Mouse (Mus musculus) kidney, embryonic 14.5 days (tissue): ENCODE measurements around the gene Fut9. TPM values are rescaled to one million over a fixed set of nuclear protein-coding genes. Genes with fewer than 3 reads are reported as not detected.

Experiments used
- ATAC-seq: fragments of 200-750 bp; cut with Nextera tagmentation; 2 replicates; pipeline ENCODE4 v1.8.0; 2017; ENCODE audit warnings: moderate number of reproducible peaks, mild to moderate bottlenecking, moderate TSS enrichment, moderate library complexity; ENCODE audit not compliant: low FRiP score, low TSS enrichment
- H3K27ac ChIP-seq: fragments of 300-500 bp; sonication (generic); 2 replicates; pipeline ENCODE4 v1.5.1; 2014; ENCODE audit warnings: low read depth, mild to moderate bottlenecking, low read length, moderate library complexity, mixed read lengths
- H3K27me3 ChIP-seq: fragments of 300-500 bp; sonication (generic); 2 replicates; pipeline ENCODE4 v1.6.1; 2014; ENCODE audit warnings: mild to moderate bottlenecking, low read length; ENCODE audit not compliant: control insufficient read depth, insufficient read depth
- H3K36me3 ChIP-seq: fragments of 300-500 bp; sonication (generic); 2 replicates; pipeline ENCODE4 v1.6.1; 2014; ENCODE audit warnings: low read length, mixed read lengths; ENCODE audit not compliant: control insufficient read depth, insufficient read depth
- H3K4me1 ChIP-seq: fragments of 300-500 bp; sonication (generic); 2 replicates; pipeline ENCODE4 v1.6.1; 2014; ENCODE audit warnings: low read length, mixed read lengths; ENCODE audit not compliant: control insufficient read depth, insufficient read depth
- H3K4me2 ChIP-seq: fragments of 300-500 bp; sonication (generic); replicated peaks from 2 replicates; pipeline ENCODE4 v1.6.1; 2014; ENCODE audit warnings: low read depth, mild to moderate bottlenecking, low read length
- H3K4me3 ChIP-seq: fragments of 300-500 bp; sonication (generic); 2 replicates; pipeline ENCODE4 v1.5.1; 2014; ENCODE audit warnings: mild to moderate bottlenecking, low read length
- H3K9ac ChIP-seq: fragments of 300-500 bp; sonication (generic); 2 replicates; pipeline ENCODE4 v1.6.1; 2014; ENCODE audit warnings: low read depth, mild to moderate bottlenecking, low read length, moderate library complexity
- H3K9me3 ChIP-seq: fragments of 300-500 bp; sonication (generic); 2 replicates; pipeline ENCODE4 v1.6.1; 2016; ENCODE audit warnings: low read length; ENCODE audit not compliant: control insufficient read depth
- WGBS: fragments of 180-500 bp; shearing (Covaris S2); extraction: QIAGEN DNeasy Blood & Tissue Kit; methylation state at CpG from one replicate; pipeline ENCODE4 v1.1.7; 2014; 5-methylcytosine and 5-hydroxymethylcytosine counted together
- polyA plus RNA-seq: library from polyadenylated mRNA; unstranded; fragments of >200 nt; fragmentation: Nextera tagmentation; extraction: Ambion mirVana; gene quantifications from 2 replicates; pipeline ENCODE4 v1.2.1, GENCODE M21; 2014

Gene Fut9
- polyA plus RNA-seq, 1 experiment from 2014 or later, result 5.9 TPM

DNA sequence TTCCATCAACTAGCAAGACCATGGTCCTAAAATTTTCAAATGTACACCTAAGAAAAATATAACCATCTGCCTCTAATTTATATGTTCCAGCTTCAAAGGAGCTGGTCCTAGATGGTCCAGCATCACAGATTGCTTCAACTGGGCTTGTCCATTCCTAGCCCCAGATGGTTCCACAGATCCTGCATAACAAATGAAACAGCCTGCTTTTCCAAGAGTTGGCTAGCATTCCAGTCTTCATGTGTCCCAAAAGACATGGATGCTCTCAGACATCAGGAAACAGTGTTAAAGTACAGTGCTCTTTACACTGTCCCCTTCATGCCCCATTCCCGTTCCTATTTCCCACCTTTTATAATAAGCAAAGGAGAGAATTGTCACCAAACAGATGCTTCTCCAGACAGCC is 135.8 kb downstream of the Fut9 start:
- H3K4me3 ChIP-seq, result no peak overlapping the region
- H3K4me2 ChIP-seq, result no peak overlapping the region
- no peak overlapping the region for H3K27ac ChIP-seq
- 85% methylated on average over 1 of the region's 1 CpGs for WGBS
- no peaks in the 10 kb centered on the region for H3K27me3 ChIP-seq
- no peak overlapping the region for H3K9ac ChIP-seq
- no peaks in the 10 kb centered on the region for H3K9me3 ChIP-seq
- no peaks in the 10 kb centered on the region for H3K4me1 ChIP-seq
- no peaks in the 10 kb centered on the region for H3K36me3 ChIP-seq
- ATAC-seq, result no peak

DNA sequence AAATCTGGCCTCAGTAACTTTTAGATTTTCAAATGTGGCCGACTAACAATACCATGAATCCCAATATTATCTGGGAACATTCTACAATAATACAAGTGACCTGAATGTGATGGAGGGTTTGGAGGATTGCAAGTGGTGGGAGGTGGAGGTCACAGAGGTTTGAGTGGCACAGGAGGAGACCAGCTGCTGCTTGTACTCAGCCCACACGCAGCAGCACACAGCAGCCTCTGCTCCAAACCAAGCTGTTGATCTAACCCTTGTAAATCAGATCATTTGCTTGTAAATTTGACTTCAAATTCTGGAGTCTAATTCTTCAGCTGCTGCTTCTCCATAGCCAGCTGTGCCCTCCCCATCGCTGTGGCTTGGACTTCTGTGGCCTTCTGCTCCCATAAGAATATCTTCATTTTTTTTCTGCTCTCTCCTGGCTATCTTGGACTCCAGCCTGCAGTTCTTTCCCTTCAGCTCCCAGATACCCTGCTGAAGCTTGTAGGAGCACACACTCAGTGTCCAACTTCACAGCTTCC is 138.8 kb downstream of the Fut9 start:
- Histone ChIP-seq H3K27me3 (no peaks in the 10 kb centered on the region), H3K9ac (no peak overlapping the region), H3K4me2 (no peak overlapping the region), H3K27ac (no peak overlapping the region), H3K4me1 (no peaks in the 10 kb centered on the region), H3K4me3 (no peak overlapping the region), H3K36me3 (no peaks in the 10 kb centered on the region), H3K9me3 (no peaks in the 10 kb centered on the region)
- ATAC-seq, result peak; percentile 69; the same call in 1 of the 2 replicates
- WGBS, result 37% methylated on average over 3 of the region's 3 CpGs

DNA sequence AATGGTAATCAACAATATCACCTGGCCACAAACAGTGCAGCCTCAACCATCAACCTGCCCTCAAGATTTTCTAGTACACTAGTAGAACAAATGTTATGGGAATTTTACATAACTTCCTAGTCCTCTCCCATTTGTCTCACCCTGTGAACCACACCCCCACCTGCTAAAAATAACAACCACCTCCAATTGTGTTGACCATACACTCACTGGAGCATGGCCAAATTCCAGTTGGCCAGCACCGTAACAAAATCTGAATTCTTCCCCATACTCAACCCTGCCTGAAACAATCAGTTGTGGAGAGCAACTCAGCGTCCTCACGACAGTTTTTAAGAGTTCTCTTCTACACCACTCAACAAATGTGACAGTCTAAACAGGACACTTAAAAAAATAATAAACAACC is 141.3 kb downstream of the Fut9 start:
- Histone ChIP-seq H3K4me3 (no peak overlapping the region), H3K4me1 (no peaks in the 10 kb centered on the region), H3K27me3 (no peaks in the 10 kb centered on the region), H3K27ac (no peak overlapping the region), H3K36me3 (no peaks in the 10 kb centered on the region), H3K4me2 (no peak overlapping the region), H3K9ac (no peak overlapping the region), H3K9me3 (no peaks in the 10 kb centered on the region)
- no peak for ATAC-seq
- WGBS, result 65% methylated on average over 3 of the region's 3 CpGs

DNA sequence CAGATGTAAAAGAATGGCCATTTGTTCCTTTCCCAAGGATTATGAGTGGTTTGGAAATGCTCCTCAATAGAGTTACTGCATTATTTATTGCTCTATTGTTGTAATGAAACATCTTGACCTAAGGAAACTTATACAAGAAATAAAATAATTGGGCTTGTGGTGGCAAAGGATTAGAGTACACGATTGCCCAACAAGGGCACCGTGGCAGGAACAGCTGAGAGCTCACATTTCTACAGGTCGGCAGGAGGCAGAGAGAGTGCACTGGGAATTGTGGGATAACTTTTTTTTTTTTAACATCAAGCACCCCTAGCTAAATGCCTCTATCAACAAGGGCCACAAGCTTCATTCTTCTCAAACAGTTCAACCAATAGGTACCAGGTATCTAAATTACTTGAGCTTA is 148.1 kb downstream of the Fut9 start:
- no peak overlapping the region for H3K9ac ChIP-seq
- ATAC-seq, result no peak
- H3K4me1 ChIP-seq, result no peaks in the 10 kb centered on the region
- WGBS, result 76% methylated on average over 3 of the region's 3 CpGs
- no peak overlapping the region for H3K4me3 ChIP-seq
- H3K4me2 ChIP-seq, result no peak overlapping the region
- H3K36me3 ChIP-seq, result no peaks in the 10 kb centered on the region
- H3K9me3 ChIP-seq, result no peaks in the 10 kb centered on the region
- H3K27me3 ChIP-seq, result no peaks in the 10 kb centered on the region
- no peak overlapping the region for H3K27ac ChIP-seq

DNA sequence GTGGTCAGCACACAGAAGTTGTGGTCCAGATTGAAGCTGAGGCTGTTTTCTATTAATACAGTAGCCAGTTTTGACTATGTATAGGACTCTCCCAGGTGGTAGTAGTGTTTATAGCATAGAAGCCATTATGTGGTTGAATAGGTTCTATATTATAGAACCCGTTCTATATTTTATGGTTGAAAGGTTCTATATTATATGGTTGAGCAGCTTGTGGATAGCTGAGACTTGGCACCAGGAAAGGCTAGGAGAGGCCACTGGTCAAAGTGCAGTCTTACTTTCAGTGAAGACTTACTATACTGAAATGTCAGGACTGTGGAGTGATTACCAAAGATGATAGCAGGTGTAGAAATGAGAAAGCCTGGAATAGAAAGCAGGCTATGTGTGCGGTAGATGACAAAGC is 151.9 kb downstream of the Fut9 start:
- H3K4me2 ChIP-seq, result no peak overlapping the region
- H3K27ac ChIP-seq, result no peak overlapping the region
- no peaks in the 10 kb centered on the region for H3K27me3 ChIP-seq
- H3K9me3 ChIP-seq, result no peaks in the 10 kb centered on the region
- no peaks in the 10 kb centered on the region for H3K4me1 ChIP-seq
- no peak overlapping the region for H3K9ac ChIP-seq
- ATAC-seq, result no peak
- WGBS, result 82% methylated on average over 2 of the region's 2 CpGs
- no peak overlapping the region for H3K4me3 ChIP-seq
- no peaks in the 10 kb centered on the region for H3K36me3 ChIP-seq

DNA sequence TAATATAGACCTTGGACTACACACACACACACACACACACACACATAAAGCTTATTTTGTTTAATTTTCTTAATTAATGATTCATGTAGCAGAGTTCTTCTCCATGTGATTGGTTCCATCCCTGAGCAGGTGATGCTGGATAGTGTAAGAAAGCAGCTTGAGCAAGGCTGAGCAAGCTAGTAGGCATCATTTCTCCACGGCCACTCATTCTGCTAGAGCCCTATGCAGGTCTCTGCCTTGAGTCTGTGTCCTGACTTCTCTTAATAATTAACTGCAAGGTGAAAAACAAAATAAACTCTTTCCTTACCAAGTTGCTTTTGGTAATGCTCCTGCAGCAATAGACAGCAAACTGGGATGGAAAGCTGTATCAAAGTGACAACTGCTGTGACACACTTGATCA is 152.5 kb downstream of the Fut9 start:
- Histone ChIP-seq H3K9me3 (no peaks in the 10 kb centered on the region), H3K9ac (no peak overlapping the region), H3K36me3 (no peaks in the 10 kb centered on the region), H3K27ac (no peak overlapping the region), H3K4me1 (no peaks in the 10 kb centered on the region), H3K4me2 (no peak overlapping the region), H3K4me3 (no peak overlapping the region), H3K27me3 (no peaks in the 10 kb centered on the region)
- WGBS, result 62% methylated on average over 1 of the region's 1 CpGs
- ATAC-seq, result no peak

DNA sequence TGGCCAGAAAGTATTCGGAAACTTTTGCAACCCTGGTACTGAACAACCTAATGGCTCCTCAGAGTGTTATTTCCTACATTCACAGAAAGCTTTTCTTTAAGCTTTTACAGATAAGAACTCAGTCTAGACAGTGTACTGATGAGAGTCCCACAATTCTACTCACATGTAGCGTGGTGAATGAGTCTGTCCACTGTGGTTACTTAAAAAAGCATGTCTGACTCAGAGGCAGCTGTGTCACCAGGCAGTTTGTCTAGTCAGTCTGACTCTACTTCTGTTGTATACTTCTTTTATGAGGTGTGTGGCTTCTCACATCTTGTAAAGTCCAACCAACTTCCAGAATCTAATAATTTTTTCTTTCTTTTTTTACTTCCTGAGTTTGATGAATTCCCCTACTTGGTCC is 154.5 kb downstream of the Fut9 start:
- 86% methylated on average over 2 of the region's 2 CpGs for WGBS
- H3K4me2 ChIP-seq, result no peak overlapping the region
- no peak for ATAC-seq

DNA sequence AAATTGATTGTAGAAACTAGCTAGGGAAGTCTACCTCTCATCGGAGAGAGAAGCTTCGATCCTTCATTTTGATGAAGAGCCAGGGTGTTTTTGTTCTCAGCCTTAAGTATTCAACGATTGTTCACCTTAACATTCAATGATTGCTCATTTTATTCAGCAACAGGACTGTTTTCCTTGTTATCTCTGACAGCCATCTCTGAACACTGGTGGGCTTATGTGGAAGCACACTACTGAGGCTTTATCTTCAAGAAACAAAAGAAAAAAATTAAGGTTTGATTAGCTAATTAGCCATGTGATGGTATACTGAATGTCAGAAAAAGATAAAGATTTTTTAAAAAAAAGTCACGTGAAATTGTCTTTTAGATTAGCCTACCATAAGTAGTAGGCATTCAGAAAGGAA is 158.1 kb downstream of the Fut9 start:
- 93% methylated on average over 4 of the region's 4 CpGs for WGBS
- Histone ChIP-seq H3K27me3 (no peaks in the 10 kb centered on the region), H3K4me2 (no peak overlapping the region)

More for the DNA sequence above, 154.5 kb downstream of the Fut9 start:
- Histone ChIP-seq H3K4me3 (no peak overlapping the region), H3K36me3 (no peaks in the 10 kb centered on the region), H3K9ac (no peak overlapping the region), H3K9me3 (no peaks in the 10 kb centered on the region), H3K4me1 (no peaks in the 10 kb centered on the region), H3K27ac (no peak overlapping the region), H3K27me3 (no peaks in the 10 kb centered on the region)

DNA sequence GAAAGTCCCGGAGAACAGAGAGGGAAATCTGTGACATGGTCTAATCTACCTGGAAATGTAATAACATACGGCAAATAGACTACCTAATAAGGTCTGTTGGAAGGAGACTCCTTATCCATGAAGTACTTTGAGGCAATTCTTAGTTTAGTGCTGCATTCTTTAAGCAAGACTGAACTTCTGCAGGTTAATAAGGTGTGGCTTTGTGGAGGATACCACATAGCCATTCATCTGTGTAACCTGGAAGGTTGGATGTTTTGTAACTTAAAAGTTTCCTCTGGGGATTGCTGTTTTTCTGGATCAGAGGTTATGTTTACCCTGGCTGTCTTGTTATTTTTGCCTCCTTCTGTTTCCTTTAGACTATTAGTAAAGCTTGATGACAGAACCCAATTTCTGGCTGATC is 166.8 kb downstream of the Fut9 start:
- Histone ChIP-seq H3K9ac (no peak overlapping the region), H3K4me3 (no peak overlapping the region), H3K27me3 (no peaks in the 10 kb centered on the region), H3K4me2 (no peak overlapping the region), H3K4me1 (no peaks in the 10 kb centered on the region), H3K36me3 (no peaks in the 10 kb centered on the region), H3K9me3 (no peaks in the 10 kb centered on the region), H3K27ac (no peak overlapping the region)
- WGBS, result 77% methylated on average over 2 of the region's 2 CpGs
- no peak; the same call in 1 of the 2 replicates for ATAC-seq

More for the DNA sequence above, 158.1 kb downstream of the Fut9 start:
- H3K4me3 ChIP-seq, result no peak overlapping the region
- no peak overlapping the region for H3K9ac ChIP-seq
- no peaks in the 10 kb centered on the region for H3K9me3 ChIP-seq
- no peaks in the 10 kb centered on the region for H3K4me1 ChIP-seq
- H3K36me3 ChIP-seq, result no peaks in the 10 kb centered on the region
- H3K27ac ChIP-seq, result no peak overlapping the region
- no peak for ATAC-seq
